Mouse (Mus musculus) CH12.LX (cell line): ENCODE results near the gene Phf21a. TPM values are rescaled to one million over a fixed set of nuclear protein-coding genes. Genes with fewer than 3 reads are reported as not detected.

Experiments
- DNase-seq: peaks from one replicate; pipeline ENCODE4 v3.0.0-alpha.2; 2013; ENCODE audit errors: extremely low read depth
- H3K27ac ChIP-seq: 2 replicates; pipeline ENCODE4 v1.5.1; 2012; ENCODE audit warnings: low read depth, mild to moderate bottlenecking, control low read depth, moderate library complexity; ENCODE audit not compliant: insufficient read depth
- H3K27me3 ChIP-seq: replicated peaks from 2 replicates; pipeline ENCODE3; 2012; ENCODE audit warnings: inconsistent platforms
- H3K36me3 ChIP-seq, 2 experiments: replicated peaks in 1 of 2; 2 replicates each; pipeline versions ENCODE3 to v1.6.1; 2012; ENCODE audit warnings: inconsistent platforms in 1 of 2, low read length in 1 of 2, mild to moderate bottlenecking in 1 of 2, mixed read lengths in 1 of 2, moderate library complexity in 1 of 2; ENCODE audit not compliant: control insufficient read depth in 1 of 2, insufficient read depth in 1 of 2
- H3K4me1 ChIP-seq, 2 experiments: 2 replicates each; pipeline ENCODE4 v1.6.1; 2012; ENCODE audit warnings: inconsistent platforms in 1 of 2, moderate library complexity in 1 of 2; ENCODE audit not compliant: insufficient read depth in 2 of 2, control insufficient read depth in 1 of 2
- H3K4me2 ChIP-seq: 2 replicates; pipeline ENCODE4 v1.6.1; 2012; ENCODE audit warnings: low read depth, mild to moderate bottlenecking, control low read depth; ENCODE audit not compliant: poor library complexity, insufficient read depth, severe bottlenecking
- H3K4me3 ChIP-seq, 3 experiments: fragments of 150-350 bp in 1 of 3; sonication (generic) in 1 of 3; replicated peaks in 1 of 3; 2 replicates each; pipeline versions ENCODE3 to v1.5.1; 2011 to 2012; ENCODE audit warnings: low read depth in 2 of 3, low read length in 2 of 3, mild to moderate bottlenecking in 2 of 3, moderate library complexity in 2 of 3, control low read depth in 1 of 3, improper control_type of control experiment in 1 of 3, inconsistent platforms in 1 of 3, mixed read lengths in 1 of 3; ENCODE audit not compliant: poor library complexity in 1 of 3
- H3K79me2 ChIP-seq: replicated peaks from 2 replicates; pipeline ENCODE4 v1.6.1; 2012; ENCODE audit warnings: mild to moderate bottlenecking, moderate library complexity; ENCODE audit not compliant: control insufficient read depth, poor library complexity, insufficient read depth, severe bottlenecking; ENCODE audit errors: extremely low read depth
- H3K9ac ChIP-seq: 2 replicates; pipeline ENCODE4 v1.6.1; 2012; ENCODE audit warnings: low read depth, mild to moderate bottlenecking, control low read depth, moderate library complexity; ENCODE audit not compliant: insufficient read depth
- H3K9me3 ChIP-seq: replicated peaks from 2 replicates; pipeline ENCODE3; 2012; ENCODE audit warnings: low read length, inconsistent platforms, mixed read lengths
- CHD1 ChIP-seq: IDR thresholded peaks from 2 replicates; pipeline ENCODE4 v1.6.1; 2012; ENCODE audit warnings: low read depth, low read length, improper control_type of control experiment, inconsistent platforms
- EP300 ChIP-seq: IDR thresholded peaks from 2 replicates; pipeline ENCODE4 v1.6.1; 2011; ENCODE audit warnings: low read length, improper control_type of control experiment
- ETS1 ChIP-seq: conservative IDR thresholded peaks from 2 replicates; pipeline ENCODE4 v1.6.1; 2012; ENCODE audit warnings: low read depth, mild to moderate bottlenecking, inconsistent platforms, low read length, improper control_type of control experiment, moderate library complexity
- IRF4 ChIP-seq: IDR thresholded peaks from 2 replicates; pipeline ENCODE4 v1.6.1; 2014; ENCODE audit warnings: low read depth, mild to moderate bottlenecking, inconsistent platforms, low read length, improper control_type of control experiment
- JUND ChIP-seq: conservative IDR thresholded peaks from 2 replicates; pipeline ENCODE4 v1.6.1; 2011; ENCODE audit warnings: low read depth, low read length, improper control_type of control experiment
- KAT2A ChIP-seq: IDR thresholded peaks from 2 replicates; pipeline ENCODE4 v1.6.1; 2012; ENCODE audit warnings: low read length, improper control_type of control experiment, inconsistent platforms; ENCODE audit not compliant: insufficient replicate concordance
- MAFK ChIP-seq: IDR thresholded peaks from 2 replicates; pipeline ENCODE4 v1.6.1; 2011; ENCODE audit warnings: low read length, improper control_type of control experiment; ENCODE audit not compliant: insufficient replicate concordance
- MAX ChIP-seq: IDR thresholded peaks from 2 replicates; pipeline ENCODE4 v1.6.1; 2011; ENCODE audit warnings: low read length, improper control_type of control experiment
- MAZ ChIP-seq: IDR thresholded peaks from 2 replicates; pipeline ENCODE4 v1.6.1; 2012; ENCODE audit warnings: low read depth, mild to moderate bottlenecking, inconsistent platforms, low read length, improper control_type of control experiment, moderate library complexity
- NELFE ChIP-seq: IDR thresholded peaks from 2 replicates; pipeline ENCODE4 v1.6.1; 2011; ENCODE audit warnings: low read depth, low read length, improper control_type of control experiment
- PAX5 ChIP-seq: IDR thresholded peaks from 2 replicates; pipeline ENCODE4 v1.6.1; 2012; ENCODE audit warnings: low read length, inconsistent platforms, mixed read lengths
- POLR2AphosphoS2 ChIP-seq: IDR thresholded peaks from 2 replicates; pipeline ENCODE4 v1.6.1; 2011; ENCODE audit warnings: low read depth, low read length, improper control_type of control experiment
- SIN3A ChIP-seq: IDR thresholded peaks from 2 replicates; pipeline ENCODE4 v1.6.1; 2012; ENCODE audit warnings: low read length, improper control_type of control experiment, inconsistent platforms
- SMC3 ChIP-seq: IDR thresholded peaks from 2 replicates; pipeline ENCODE4 v1.6.1; 2011; ENCODE audit warnings: low read depth, low read length, improper control_type of control experiment
- TCF12 ChIP-seq: IDR thresholded peaks from 2 replicates; pipeline ENCODE4 v1.6.1; 2014; ENCODE audit warnings: low read depth, mild to moderate bottlenecking, inconsistent platforms, low read length, improper control_type of control experiment
- USF1 ChIP-seq: IDR thresholded peaks from 2 replicates; pipeline ENCODE4 v1.6.1; 2014; ENCODE audit warnings: low read depth, mild to moderate bottlenecking, inconsistent platforms, low read length, improper control_type of control experiment
- ZC3H11A ChIP-seq: IDR thresholded peaks from 2 replicates; pipeline ENCODE4 v1.6.1; 2012; ENCODE audit warnings: low read depth, mild to moderate bottlenecking, inconsistent platforms, low read length, improper control_type of control experiment
- ZKSCAN1 ChIP-seq: IDR thresholded peaks from 2 replicates; pipeline ENCODE4 v1.6.1; 2012; ENCODE audit warnings: low read depth, inconsistent platforms, low read length, improper control_type of control experiment, borderline replicate concordance
- ZNF384 ChIP-seq: IDR thresholded peaks from 2 replicates; pipeline ENCODE4 v1.6.1; 2012; ENCODE audit warnings: low read depth, low read length, improper control_type of control experiment, inconsistent platforms
- dilution Hi-C: fragments of 300-500 bp; cut with MboI; formaldehyde crosslinking; loops from 2 replicates; pipeline ENCODE4 v1.14.3; 2020; ENCODE audit warnings: low sequenced_read_pairs; ENCODE audit not compliant: extremely low pct_unique_long_range_greater_than_20kb, extremely low pct_ligation_motif_present
- in situ Hi-C: fragments of 300-500 bp; cut with MboI; formaldehyde crosslinking; loops from 3 replicates; pipeline ENCODE4 v1.14.3; 2019; ENCODE audit warnings: low sequenced_read_pairs, low pct_ligation_motif_present, low pct_unique_long_range_greater_than_20kb, mixed read lengths
- polyA plus RNA-seq: library from polyadenylated mRNA; unstranded; fragments of >175 nt; gene quantifications from 2 replicates; pipeline ENCODE4 v1.2.1, GENCODE M21; 2012; ENCODE audit warnings: low read depth; ENCODE audit not compliant: insufficient read length
- total RNA-seq, 2 experiments: library from RNA; depleted of rRNA; stranded (reverse); fragments of 300-350 nt in 1 of 2; fragments of >200 nt in 1 of 2; gene quantifications; 2 replicates each; pipeline ENCODE4 v1.2.3; 2012 to 2014

The Phf21a gene
- total and polyA plus RNA-seq, 3 experiments, result 10.2 to 24.5 (median 12.0) TPM

GRCm38 (mm10) chr2:92370375-92370774 is 277.5 kb downstream of the Phf21a start:
- TF ChIP-seq MAFK, result no peak
- TF ChIP-seq CHD1, result no peak
- no peak for TF ChIP-seq SIN3A
- TF ChIP-seq MAZ, result no peak
- TF ChIP-seq ZKSCAN1, result no peak
- TF ChIP-seq IRF4, result no peak
- TF ChIP-seq EP300, result no peak
- TF ChIP-seq ETS1, result no peak

GRCm38 (mm10) chr2:92370821-92371805 is 278.2 kb downstream of the Phf21a start:
- H3K27ac ChIP-seq, result no peak overlapping the region
- H3K4me1 ChIP-seq, result peaks cover 13 to 26% of the 10 kb centered on the region in 2 experiments
- dilution Hi-C loops, result no loop called here
- H3K36me3 ChIP-seq, result peaks cover 0 to 1% of the 10 kb centered on the region in 2 experiments
- peak overlapping the region; percentile 23; the same call in 1 of the 2 replicates for H3K4me2 ChIP-seq
- no peak for DNase-seq
- no peak overlapping the region for H3K9ac ChIP-seq
- TF ChIP-seq USF1 (no peak), TCF12 (no peak), JUND (no peak), PAX5 (no peak), SMC3 (no peak), MAX (no peak), POLR2AphosphoS2 (no peak), ZC3H11A (no peak), ZNF384 (no peak), IRF4 (no peak), NELFE (no peak), CHD1 (no peak), MAZ (no peak), KAT2A (no peak)
- H3K79me2 ChIP-seq, result peaks cover 6% of the 10 kb centered on the region
- H3K9me3 ChIP-seq, result no peaks in the 10 kb centered on the region
- in situ Hi-C loops, result no loop called here
- peak overlapping the region in 1 of 3 experiments; percentile 5 for H3K4me3 ChIP-seq
- peaks cover 9% of the 10 kb centered on the region for H3K27me3 ChIP-seq

More at GRCm38 (mm10) chr2:92370375-92370774, 277.5 kb downstream of the Phf21a start:
- peaks cover 13 to 23% of the 10 kb centered on the region in 2 experiments for H3K4me1 ChIP-seq
- DNase-seq, result no peak
- H3K79me2 ChIP-seq, result no peaks in the 10 kb centered on the region
- H3K4me2 ChIP-seq, result 0 out of 2 replicates have a peak overlapping the region, but pooled peaks have one; percentile 23
- H3K4me3 ChIP-seq, result peak overlapping the region in 1 of 3 experiments; percentile 5
- no peak overlapping the region for H3K27ac ChIP-seq
- H3K9me3 ChIP-seq, result no peaks in the 10 kb centered on the region
- H3K9ac ChIP-seq, result no peak overlapping the region
- in situ Hi-C loops, result no loop called here
- peaks cover 9% of the 10 kb centered on the region for H3K27me3 ChIP-seq
- dilution Hi-C loops, result no loop called here
- peaks cover 0 to 7% of the 10 kb centered on the region in 2 experiments for H3K36me3 ChIP-seq
